Mouse (Mus musculus): ENCODE measurements around the gene Plcg1.
A peak's percentile ranks its signal among the peaks of the same experiment; 100 is the strongest.

Plcg1 gene

DNA sequence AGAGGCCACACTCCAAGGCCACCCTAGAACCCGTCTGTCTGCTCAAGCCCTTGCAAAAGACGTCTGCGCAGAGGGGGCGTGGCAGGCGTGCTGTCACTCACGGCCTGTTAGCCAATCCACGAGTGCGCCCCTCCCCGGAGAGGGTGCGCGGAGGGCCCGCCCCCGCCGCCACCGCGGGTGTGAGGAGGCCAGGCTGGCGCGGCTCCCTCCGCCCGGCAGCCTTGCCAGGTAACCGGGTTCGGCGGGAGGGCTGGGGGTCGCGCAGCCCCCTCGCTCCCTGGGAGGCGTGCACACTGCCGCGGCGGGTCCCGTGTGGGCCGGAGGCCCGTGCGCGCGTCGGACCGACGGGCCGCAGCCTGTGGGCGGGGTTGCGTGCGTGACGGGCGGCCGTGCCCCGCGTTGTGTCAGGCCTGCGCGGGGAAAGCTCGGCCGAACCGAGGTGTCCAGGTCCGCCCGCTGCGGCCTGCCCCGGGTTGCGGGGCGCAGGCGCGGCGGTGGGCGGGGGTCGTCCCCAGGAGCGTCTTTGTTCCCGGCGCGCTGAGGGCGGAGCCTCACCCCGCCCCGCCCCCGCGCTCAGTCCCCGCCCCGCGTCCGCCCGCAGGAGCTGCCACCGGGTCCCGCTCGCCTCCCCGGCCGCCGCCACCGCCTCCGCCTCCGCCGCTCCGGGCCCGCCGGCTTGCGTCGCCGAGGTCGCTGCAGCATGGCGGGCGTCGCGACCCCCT lies at the start of gene Plcg1:
TSS of gene Plcg1 (plus strand) at position 184 of the 722 bp plus-strand sequence.
- peak; percentile 96 for DNase-seq

- DNase-seq = no peak
Measured at GRCm38 (mm10) chr2:160700271-160700670, 30.8 kb upstream of the Plcg1 start.

DNA sequence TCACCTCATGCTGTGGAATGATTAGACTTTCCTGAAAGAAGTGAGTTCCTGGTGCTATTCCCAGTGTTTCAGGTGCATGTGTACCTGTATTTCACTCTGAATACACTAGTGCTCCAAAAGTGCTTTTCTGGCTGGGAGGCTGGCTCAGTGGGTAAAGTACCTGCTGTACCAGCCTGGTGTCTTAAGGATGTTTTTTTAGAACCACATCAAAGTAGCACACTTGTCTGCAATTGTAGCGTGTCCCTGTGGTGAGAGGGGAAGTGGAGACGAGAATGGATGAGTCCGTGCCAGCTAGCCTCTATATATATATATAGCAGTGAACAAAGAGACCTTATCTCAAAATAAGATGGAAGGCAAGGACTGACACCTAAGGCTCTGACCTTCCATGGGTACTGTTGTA lies 29.5 kb upstream of the Plcg1 start:
- no peak for DNase-seq

- no peak for DNase-seq
Measured at GRCm38 (mm10) chr2:160702824-160703223, 28.3 kb upstream of the Plcg1 start.

GRCm38 (mm10) chr2:160707673-160708072 lies 23.4 kb upstream of the Plcg1 start:
- DNase-seq = no peak

- no peak for DNase-seq
Measured at GRCm38 (mm10) chr2:160715463-160716030, 15.6 kb upstream of the Plcg1 start.

GRCm38 (mm10) chr2:160717269-160717668 lies 13.8 kb upstream of the Plcg1 start:
- peak; percentile 54 for DNase-seq

DNA sequence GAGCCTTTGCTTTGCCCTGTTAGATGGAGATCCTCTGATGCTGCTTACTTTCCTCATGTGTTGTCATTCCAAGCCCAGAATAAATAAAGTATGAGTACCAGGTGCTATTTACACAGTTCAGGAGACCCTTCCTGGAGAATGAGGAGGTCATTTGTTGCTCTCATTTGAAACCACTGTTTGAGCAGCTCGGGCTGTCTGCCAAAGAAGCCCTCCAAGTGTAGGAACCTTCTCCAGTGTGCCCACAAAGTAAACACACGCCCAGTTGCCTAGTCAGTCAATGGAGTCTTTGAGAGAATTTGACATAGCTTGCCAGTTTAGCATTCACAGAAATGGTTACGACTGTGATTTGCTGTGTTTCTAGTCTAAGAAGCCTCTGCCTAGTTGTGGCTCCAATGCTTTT lies 12.3 kb upstream of the Plcg1 start:
- DNase-seq = no peak

DNA sequence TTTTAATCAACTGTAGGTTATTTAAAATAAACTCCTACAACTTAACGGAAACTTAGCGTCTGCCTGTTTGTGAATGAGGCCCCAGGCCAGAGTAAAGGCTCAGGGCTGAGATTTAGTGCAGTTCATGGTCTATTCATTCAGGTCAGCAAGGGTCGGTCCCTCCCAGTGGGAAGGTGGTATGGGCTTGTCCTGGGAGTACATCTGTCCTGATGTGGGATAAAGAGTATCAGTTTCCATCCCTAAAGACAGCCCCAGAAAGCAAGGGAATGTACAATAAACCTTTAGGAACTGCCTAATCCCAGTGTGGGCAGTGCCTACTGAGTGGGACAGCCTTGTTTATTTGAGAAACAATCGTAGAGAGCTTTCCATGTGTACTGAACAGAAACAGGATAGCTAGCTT lies 8.4 kb upstream of the Plcg1 start:
- DNase-seq = no peak

DNA sequence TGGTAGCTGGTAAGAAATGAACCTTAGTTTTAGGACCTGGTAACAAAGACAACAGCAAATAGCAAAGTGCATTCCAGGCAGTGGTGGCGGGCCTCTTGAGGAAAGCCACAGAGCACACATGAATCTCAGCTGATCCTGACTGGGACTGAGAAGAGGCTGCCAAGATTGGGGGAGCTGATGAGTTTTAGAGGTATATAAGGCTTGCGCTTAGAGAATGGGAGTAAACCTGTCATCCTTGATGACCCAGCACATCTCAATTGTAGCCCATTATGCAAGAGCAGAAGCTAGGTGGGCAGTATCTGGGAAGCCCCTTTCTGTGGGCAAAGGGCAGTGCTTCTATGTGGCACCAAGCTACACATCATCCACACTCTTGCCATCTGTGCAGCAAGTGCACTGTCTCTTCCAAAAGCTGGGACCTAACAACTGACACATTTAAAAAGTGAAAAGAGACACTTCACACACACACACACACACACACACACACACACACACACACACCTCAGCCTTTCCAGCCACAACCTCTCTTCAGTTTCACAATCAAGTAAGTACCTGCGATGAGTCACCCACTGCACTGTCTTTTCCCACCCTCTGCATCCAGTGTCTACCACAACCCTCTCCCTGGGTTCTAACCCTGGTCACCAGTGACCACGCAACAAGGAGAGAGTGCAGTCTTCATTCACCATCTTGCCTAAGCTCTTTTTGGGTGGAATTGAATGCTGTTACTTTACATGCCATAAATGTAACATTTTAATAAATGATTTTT lies 7.3 kb upstream of the Plcg1 start:
- DNase-seq = no peak

DNA sequence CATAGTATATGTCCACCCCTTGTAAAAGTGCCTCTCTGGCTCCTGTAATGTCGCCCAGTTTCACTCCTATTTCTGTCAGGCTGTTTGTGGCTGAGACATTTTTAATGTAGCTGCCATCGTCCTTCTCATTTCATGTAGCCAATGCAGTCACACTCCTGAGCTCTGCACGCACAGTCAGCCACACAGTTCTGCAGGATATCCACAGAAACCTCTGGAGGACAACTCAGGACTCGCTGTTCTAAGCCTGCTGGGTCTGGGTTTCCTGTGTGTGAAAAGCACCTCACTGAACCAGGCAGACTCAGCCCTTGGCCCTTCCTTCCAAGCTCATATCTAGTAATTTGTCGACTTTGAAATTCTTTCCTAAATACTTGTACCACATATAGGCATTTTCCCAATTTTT lies 6.6 kb upstream of the Plcg1 start:
- no peak for DNase-seq

DNA sequence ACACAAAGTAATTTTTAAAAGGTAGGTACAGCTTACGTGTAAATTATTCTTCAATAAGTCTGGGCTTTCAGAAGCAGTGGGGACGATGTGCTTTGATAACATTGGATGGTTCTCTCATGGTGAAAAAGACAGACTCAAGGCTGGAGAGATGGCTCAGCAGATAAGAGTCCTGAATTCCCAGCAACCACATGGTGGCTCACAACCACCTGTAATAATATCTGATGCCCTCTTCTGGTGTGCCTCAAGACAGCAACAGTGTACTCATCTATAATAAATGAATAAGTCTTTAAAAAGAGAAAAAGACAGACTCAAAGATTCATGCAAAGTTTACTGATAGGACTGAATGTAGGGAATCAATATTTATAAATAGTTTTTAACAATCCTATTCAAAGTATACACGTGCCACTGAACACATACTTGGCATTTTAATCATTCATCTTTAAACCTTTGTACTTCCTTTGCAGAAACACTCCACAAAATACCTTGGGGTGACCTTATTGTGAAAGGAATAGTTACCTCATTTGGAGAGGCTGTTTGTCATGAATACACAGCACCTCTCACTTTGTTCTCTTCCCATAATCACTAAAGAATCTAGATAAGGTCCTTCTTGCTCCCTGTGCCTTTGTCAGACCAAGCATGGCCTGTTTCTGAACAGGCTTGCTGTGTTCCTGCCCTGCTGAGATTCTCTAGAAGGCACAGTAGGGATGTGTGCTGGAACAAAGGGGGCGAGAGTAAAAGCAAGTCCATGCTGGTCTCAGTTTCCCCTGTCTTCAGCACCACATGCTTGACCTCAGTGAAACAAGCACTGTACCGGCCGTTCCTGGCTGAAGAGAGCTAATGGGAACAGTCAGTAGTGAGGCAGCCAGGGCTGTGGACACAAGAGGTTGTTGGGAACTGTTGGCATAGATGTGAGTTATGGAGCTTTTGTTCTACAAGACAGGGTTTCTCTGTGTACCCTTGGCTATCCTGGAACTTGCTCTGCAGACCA lies 4.9 kb upstream of the Plcg1 start:
- no peak for DNase-seq

DNA sequence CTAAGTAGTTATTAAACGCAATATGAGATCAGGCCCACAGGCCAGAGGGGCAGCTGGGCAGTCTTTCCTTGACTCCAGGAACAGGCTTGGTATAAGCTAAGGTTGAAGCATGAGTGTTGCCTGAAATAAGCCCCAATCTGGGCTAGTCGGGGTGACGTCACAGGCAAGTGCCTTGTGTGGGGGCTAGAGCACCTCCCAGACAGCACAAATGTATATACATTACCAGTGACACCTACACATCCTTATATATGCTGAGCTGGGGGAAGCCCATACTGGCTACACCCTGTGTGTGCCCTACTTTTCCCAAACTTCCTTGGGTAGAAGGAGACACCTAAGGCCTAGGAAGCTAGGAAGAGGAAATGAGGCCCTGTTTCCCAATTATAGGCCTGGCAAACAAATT lies 2.1 kb upstream of the Plcg1 start:
- DNase-seq = no peak

- DNase-seq = no peak
Measured at GRCm38 (mm10) chr2:160729436-160729835, 1.7 kb upstream of the Plcg1 start.

- peak; percentile 63 for DNase-seq
Measured at GRCm38 (mm10) chr2:160729851-160730796, 976 bp upstream of the Plcg1 start.

GRCm38 (mm10) chr2:160730797-160731116 lies 343 bp upstream of the Plcg1 start:
- no peak for DNase-seq

DNA sequence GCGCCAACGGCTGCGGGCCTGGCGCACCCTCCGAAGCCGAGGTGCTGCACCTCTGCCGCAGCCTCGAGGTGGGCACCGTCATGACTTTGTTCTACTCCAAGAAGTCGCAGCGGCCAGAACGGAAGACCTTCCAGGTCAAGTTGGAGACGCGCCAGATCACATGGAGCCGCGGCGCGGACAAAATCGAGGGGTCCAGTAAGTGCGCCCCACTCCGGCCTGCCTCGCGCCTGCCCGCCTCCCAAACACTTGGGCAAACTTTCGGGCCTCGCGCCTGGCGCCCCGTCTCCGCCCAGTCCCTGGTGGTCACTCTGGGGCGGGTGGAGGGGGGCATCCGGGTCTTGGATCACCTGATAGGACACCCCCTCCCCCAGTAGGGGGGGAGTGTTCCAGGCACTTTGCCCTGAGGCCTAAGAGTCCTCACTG lies 750 bp downstream of the Plcg1 start:
- DNase-seq = peak; percentile 76

GRCm38 (mm10) chr2:160732420-160732995 lies 1.4 kb downstream of the Plcg1 start:
- no peak for DNase-seq

DNA sequence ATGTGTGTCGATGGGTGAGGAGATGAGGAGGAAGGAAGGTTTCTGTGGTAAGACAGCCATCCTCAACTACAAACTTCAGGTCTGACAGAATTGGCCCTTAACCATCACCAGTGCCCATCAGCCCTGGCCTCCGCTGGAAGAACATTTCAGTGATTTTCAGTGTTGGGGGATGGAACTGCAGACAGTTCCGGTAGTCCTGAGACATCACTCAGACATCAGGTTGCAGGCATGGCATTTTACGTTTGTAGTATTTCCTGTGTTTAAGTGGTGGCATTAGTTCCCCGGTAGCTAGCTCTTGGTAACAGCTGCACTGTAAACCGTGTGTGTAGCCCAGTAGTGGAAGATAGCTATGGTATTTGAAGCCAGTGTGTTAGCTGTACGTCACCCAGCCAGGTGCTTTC lies 2.0 kb downstream of the Plcg1 start:
- no peak for DNase-seq

GRCm38 (mm10) chr2:160734331-160734730 lies 3.2 kb downstream of the Plcg1 start:
- DNase-seq = no peak

DNA sequence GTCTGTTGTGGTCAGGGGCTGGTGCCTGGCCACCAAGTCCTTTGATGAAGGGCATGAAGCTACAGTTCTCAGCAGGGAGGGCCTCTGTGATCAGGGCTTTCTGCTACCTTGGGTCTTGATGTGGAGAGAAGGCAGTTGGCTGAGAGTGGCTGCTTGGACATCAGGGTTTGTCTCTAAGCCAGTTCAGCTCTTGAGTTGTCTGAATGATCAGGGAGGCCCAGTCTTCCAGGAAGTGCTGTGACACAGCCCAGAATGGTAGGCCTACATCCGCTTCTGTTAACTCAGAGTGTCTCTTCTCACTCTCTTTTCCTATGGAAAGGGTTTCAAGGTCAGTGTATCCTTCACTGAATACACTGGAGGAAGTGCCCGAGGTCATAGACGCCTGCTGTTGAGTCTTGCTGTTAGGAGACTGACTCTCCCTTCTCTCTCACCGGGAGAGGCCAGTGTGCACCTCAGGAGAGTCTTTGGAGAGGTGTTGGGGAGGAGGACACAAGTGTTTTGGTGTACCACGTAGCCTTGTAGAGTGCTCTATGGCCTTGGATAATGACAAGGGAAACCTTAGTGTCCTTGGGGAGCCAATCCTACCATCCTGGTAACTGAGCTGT lies 4.7 kb downstream of the Plcg1 start:
- no peak for DNase-seq

Measured in cerebellum, adult 9-10 months (tissue).